Mouse (Mus musculus) B cell, adult (primary cell): ENCODE data around the gene Olfr1331. TPM values are rescaled to one million over a fixed set of nuclear protein-coding genes. Genes with fewer than 3 reads are reported as not detected.

Source experiments
- total RNA-seq: library from RNA; stranded (reverse); gene quantifications from 4 replicates; pipeline ENCODE4 v1.2.4, GENCODE M21; 2023; ENCODE audit not compliant: inconsistent age

The Olfr1331 gene
- total RNA-seq: not detected in 4 replicates

DNA sequence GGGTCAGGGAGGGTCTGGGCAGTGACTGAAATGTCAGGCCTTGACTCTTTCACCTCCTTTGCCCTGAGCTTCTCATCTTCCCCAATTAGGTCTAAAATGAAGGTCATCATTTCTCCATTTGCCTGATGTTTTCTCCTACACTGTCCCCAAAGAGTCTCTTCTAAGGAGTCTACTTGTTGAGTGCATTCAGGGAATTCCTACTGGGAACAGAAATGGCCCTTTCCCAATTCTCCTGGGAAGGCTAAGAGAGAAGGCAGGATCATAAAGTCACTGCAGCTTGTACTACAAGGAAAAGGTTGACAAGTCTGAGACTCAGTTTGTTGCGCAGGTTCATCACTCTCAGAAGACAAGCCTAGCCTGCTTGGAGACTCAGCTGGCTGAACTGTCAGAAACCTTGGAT lies at the start of gene Olfr1331:
Gene Olfr1331, plus strand, starts transcription at position 301 of the 400 bp plus-strand sequence.

DNA sequence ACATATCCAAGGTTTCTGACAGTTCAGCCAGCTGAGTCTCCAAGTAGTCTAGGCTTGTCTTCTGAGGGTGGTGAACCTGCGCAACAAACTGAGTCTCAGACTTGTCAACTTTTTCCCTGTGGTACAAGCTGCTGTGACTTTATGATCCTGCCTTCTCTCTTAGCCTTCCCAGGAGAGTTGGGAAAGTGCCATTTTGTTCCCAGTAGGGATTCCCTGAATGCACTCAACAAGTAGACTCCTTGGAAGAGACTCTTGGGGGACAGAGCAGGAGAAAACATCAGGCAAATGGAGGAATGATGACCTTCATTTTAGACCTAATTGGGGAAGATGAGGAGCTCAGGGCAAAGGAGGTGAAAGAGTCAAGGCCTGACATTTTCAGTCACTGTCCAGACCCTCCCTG lies 28.3 kb upstream of the Olfr1331 start, which contains the start of gene Olfr1333:
Gene Olfr1333, minus strand, starts transcription at position 101 of the 400 bp plus-strand sequence.

DNA sequence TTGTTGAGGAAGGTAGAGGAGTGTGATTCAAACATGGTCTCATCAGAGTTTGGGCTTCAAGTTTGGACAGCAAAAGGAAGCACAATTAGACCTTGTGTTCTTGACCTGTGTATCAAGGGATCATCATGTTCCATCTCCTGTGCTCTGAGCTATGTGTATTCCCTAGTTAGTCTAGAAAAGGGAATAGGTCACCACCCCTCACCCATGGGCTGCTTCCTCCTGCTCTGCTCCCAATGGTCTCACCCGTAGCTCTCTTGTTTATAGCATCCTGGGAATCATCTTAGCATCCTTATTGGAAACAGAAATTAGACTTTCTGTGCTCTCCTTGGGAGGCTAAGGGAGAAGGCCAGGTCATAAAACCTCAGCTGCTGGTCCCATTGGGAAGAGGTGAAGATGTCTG lies 23.8 kb downstream of the Olfr1331 start, which contains the start of gene Olfr1330:
Gene Olfr1330, plus strand, starts transcription at position 301 of the 400 bp plus-strand sequence.

DNA sequence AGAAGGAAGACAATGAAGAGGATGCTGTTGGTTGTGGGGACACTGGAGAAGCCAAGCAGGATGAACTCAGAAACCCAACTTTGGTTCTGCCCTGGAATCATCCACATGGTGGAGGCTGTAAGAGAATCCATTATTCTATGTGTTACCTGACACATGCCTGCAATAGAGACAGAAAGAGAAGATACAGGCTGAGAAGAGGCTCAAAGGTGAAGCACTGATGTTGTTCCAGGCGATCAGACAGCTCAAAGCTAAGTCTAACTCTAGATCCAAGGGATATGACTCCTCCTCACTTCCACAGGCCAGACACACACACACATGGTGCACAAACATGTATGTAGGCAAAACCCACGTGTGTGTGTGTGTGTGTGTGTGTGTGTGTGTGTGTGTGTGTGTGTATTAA lies 52.9 kb downstream of the Olfr1331 start, which contains the start of gene Olfr1329:
Gene Olfr1329, minus strand, starts transcription at position 101 of the 400 bp plus-strand sequence.

Other genes starting within 250 kb of the Olfr1331 start
- gene Cfap57, start 243.9 kb upstream of the Olfr1331 start, total RNA-seq: not detected in 4 replicates
- gene Ebna1bp2, start 243.8 kb upstream of the Olfr1331 start, total RNA-seq: 70.4 to 76.0 TPM (median 72.8 TPM) in 4 replicates
- not detected in 4 replicates for gene Olfr62, start 205.7 kb upstream of the Olfr1331 start, total RNA-seq
- not detected in 4 replicates for gene Olfr1342, start 171.9 kb upstream of the Olfr1331 start, total RNA-seq
- not detected in 4 replicates for gene Olfr1341, start 161.1 kb upstream of the Olfr1331 start, total RNA-seq
- not detected in 4 replicates for gene Olfr1340, start 144.5 kb upstream of the Olfr1331 start, total RNA-seq
- not detected in 4 replicates for gene Olfr1339, start 132.5 kb upstream of the Olfr1331 start, total RNA-seq
- gene Olfr1338, start 105.9 kb upstream of the Olfr1331 start, total RNA-seq: not detected in 4 replicates
- not detected in 4 replicates for gene Olfr1337, start 82.1 kb upstream of the Olfr1331 start, total RNA-seq
- not detected in 4 replicates for gene Olfr1335, start 54.7 kb upstream of the Olfr1331 start, total RNA-seq
- not detected in 4 replicates for gene Olfr1333, start 28.4 kb upstream of the Olfr1331 start, total RNA-seq
- not detected in 4 replicates for gene Olfr1330, start 23.9 kb downstream of the Olfr1331 start, total RNA-seq
- not detected in 4 replicates for gene Olfr1329, start 52.8 kb downstream of the Olfr1331 start, total RNA-seq
- gene Olfr1328, start 74.0 kb downstream of the Olfr1331 start, total RNA-seq: not detected in 4 replicates
- not detected in 4 replicates for gene Lao1, start 96.9 kb downstream of the Olfr1331 start, total RNA-seq
- gene Slc2a1, start 244.1 kb downstream of the Olfr1331 start, total RNA-seq: 45.6 to 51.8 TPM (median 51.3 TPM) in 4 replicates